Mouse (Mus musculus): ENCODE measurements around the gene Cmss1.
A peak's percentile ranks its signal among the peaks of the same experiment; 100 is the strongest.

DNA sequence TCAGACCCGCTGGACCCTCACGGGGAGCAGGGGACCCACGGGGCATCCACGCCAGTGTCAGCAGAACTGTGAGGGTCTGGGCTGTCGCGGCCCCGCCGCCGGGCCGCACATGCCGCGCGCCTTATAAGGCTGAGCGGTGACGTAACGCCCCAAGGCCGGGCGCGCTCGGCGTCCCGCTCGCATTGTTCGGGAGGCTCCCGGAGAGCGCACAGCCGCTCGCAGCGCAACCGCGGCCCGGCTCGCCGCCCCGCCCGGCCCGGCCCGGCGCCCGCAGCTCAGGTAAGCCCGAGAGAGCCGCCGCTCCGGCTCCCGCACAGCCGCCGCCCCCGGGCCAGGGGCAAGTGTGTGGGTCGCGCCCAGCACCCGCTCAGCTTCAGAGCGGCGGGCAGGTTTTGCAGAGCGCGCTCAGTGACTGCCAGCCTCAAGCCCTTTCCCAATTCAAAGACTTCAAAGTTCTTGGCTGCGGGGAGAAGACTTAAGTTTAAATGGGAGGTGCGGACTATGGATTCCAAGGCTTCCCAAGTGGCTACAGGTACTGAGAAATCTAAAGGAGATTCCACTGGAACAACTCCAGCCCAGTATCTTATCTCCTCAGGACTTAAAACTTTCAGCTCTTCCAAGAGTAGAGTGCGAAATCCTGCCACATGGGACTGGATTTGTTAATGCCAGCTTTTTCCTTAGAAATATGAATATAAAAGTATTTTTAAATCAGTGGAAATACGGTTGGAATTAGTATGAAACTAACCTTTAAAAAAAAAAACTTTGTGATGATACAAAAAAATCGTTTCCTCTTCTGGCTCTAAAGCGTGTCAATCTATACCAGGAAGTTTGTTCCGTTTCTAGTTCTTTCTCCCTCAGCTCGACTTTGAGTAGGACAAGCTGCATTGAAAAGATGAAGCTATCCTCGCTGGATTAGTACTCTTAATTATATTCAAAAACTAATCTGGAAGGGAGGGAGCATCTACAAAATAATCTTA, 57.3 kb downstream of the Cmss1 start:
- TF ChIP-seq CTCF (IDR thresholded peaks at IDR 0.05; ENCODE audit: extremely low read depth, insufficient read length, insufficient replicate concordance, low read depth, low read length), result no peak
- TF ChIP-seq POLR2A (IDR thresholded peaks at IDR 0.05; ENCODE audit: low read depth, low read length), result peak; percentile 74; the same call in 1 of the 2 replicates

Data from small intestine, adult 2 months (tissue).